Mouse (Mus musculus) retina, adult 2 months (tissue): ENCODE measurements around the gene Tor1aip1.

Experiments used
- DNase-seq: peaks from one replicate; pipeline ENCODE4 v3.0.0-alpha.2; 2012; ENCODE audit warnings: low read depth, low spot score

The Tor1aip1 gene

GRCm38 (mm10) chr1:156033921-156034320 is 2.4 kb downstream of the Tor1aip1 start:
- no peak for DNase-seq

- no peak for DNase-seq
Measured at GRCm38 (mm10) chr1:156028340-156028975, 7.8 kb downstream of the Tor1aip1 start.

GRCm38 (mm10) chr1:156027849-156028248 is 8.4 kb downstream of the Tor1aip1 start:
- no peak for DNase-seq

GRCm38 (mm10) chr1:156024831-156025503 is 11.3 kb downstream of the Tor1aip1 start:
- no peak for DNase-seq

- no peak for DNase-seq
Measured at GRCm38 (mm10) chr1:156020402-156020801, 15.9 kb downstream of the Tor1aip1 start.

- no peak for DNase-seq
Measured at GRCm38 (mm10) chr1:156019800-156020199, 16.5 kb downstream of the Tor1aip1 start.

- no peak for DNase-seq
Measured at GRCm38 (mm10) chr1:156009003-156009402, 27.3 kb downstream of the Tor1aip1 start.

- DNase-seq, result no peak
Measured at GRCm38 (mm10) chr1:156005906-156006305, 30.4 kb downstream of the Tor1aip1 start.

- no peak for DNase-seq
Measured at GRCm38 (mm10) chr1:156003201-156003935, 32.9 kb downstream of the Tor1aip1 start.

- no peak for DNase-seq
Measured at GRCm38 (mm10) chr1:156002366-156002765, 33.9 kb downstream of the Tor1aip1 start.

- no peak for DNase-seq
Measured at GRCm38 (mm10) chr1:155995612-155996011, 40.7 kb downstream of the Tor1aip1 start.

- no peak for DNase-seq
Measured at GRCm38 (mm10) chr1:155994524-155994923, 41.8 kb downstream of the Tor1aip1 start.

GRCm38 (mm10) chr1:155990391-155990790 is 45.9 kb downstream of the Tor1aip1 start:
- DNase-seq, result no peak

- DNase-seq, result no peak
Measured at GRCm38 (mm10) chr1:155989387-155989786, 46.9 kb downstream of the Tor1aip1 start.

GRCm38 (mm10) chr1:155987625-155988024 is 48.7 kb downstream of the Tor1aip1 start:
- no peak for DNase-seq

GRCm38 (mm10) chr1:155974931-155975330 is 61.3 kb downstream of the Tor1aip1 start:
- no peak for DNase-seq

GRCm38 (mm10) chr1:155973719-155974379 is 62.4 kb downstream of the Tor1aip1 start:
- peak; percentile 28 for DNase-seq

- DNase-seq, result peak; percentile 96
Measured at GRCm38 (mm10) chr1:155973068-155973718, 63.1 kb downstream of the Tor1aip1 start, which contains the start of gene Cep350. Gene Cep350 (minus strand): TSS chr1:155973255.

- no peak for DNase-seq
Measured at GRCm38 (mm10) chr1:155972146-155973067, 63.9 kb downstream of the Tor1aip1 start.
